Mouse (Mus musculus) brain, embryonic 14.5 days (tissue): Measurements from ENCODE around the gene Zfp354a.

Experiments used
- CTCF ChIP-seq: fragments of 200-500 bp; IDR thresholded peaks from 2 replicates; pipeline ENCODE4 v1.5.1; 2012; ENCODE audit warnings: inconsistent platforms, mild to moderate bottlenecking, moderate library complexity, borderline replicate concordance; ENCODE audit not compliant: insufficient read depth, insufficient read length; ENCODE audit errors: extremely low read depth
- POLR2A ChIP-seq: fragments of 200-500 bp; IDR thresholded peaks from 2 replicates; pipeline ENCODE4 v1.6.1; 2012; ENCODE audit warnings: mild to moderate bottlenecking, inconsistent platforms, borderline replicate concordance; ENCODE audit not compliant: poor library complexity, insufficient read depth, insufficient read length, severe bottlenecking; ENCODE audit errors: extremely low read depth

DNA sequence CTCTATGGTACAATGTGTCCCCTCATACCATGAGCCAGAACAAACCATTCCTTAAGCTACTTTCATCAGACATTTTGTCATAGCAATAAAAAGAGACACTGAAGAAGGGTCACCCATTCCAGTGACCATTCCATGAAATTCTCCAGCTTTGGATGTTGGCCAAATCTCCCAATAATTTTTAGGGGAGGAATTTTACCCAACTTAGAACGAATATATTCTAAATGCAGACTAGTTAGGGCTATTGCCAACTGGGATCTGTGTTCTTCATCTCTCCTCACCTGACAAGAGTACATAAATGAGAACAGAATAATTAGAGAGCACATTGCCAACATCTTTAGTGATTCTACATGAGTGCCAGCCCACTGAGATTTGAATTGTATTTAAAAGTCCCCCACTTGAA, 45.1 kb upstream of the Zfp354a start, which contains the start of gene Olfr54:
- TF ChIP-seq CTCF (no peak), POLR2A (no peak)
